Mouse (Mus musculus) heart, postnatal 0 days (tissue): ENCODE results near the gene Nab2.

Source experiments
- CTCF ChIP-seq: IDR thresholded peaks from 2 replicates; pipeline ENCODE4 v1.5.1; 2016; ENCODE audit warnings: antibody characterized with exemption, control low read depth, low read depth
- EP300 ChIP-seq: IDR thresholded peaks from 2 replicates; pipeline ENCODE4 v1.6.1; 2016; ENCODE audit warnings: antibody characterized with exemption, low read depth

GRCm38 (mm10) chr10:127677591-127678336 is 9.4 kb upstream of the Nab2 start:
- TF ChIP-seq EP300: no peak
- TF ChIP-seq CTCF: peak; percentile 91
